Mouse (Mus musculus) retina, adult 2 months (tissue): ENCODE measurements around the gene Ctc1.
"Not testable (repeated sequence)": the region's sequence is repeated elsewhere in the genome, so short reads cannot be mapped to it uniquely, and the experiment has no call there.

Experiments
- DNase-seq: peaks from one replicate; pipeline ENCODE4 v3.0.0-alpha.2; 2012; ENCODE audit warnings: low read depth, low spot score

Ctc1 gene

DNA sequence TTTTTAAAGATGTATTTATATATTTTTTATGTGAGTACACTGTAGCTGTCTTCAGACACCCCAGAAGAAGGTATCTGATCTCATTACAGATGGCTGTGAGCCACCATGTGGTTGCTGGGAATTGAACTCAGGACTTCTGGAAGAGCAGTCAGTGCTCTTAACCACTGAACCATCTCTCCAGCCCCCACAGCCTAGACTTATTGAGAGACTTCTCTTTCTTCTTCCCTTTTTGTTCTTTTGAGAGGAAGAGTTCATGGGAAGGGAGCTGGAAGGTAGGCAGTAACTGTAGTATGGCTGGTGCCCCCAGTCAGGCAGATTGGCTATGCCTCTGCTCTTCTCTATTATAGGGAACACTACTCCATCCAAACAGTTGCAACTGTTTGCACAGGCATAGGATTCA is 9.1 kb upstream of the Ctc1 start:
- DNase-seq = not testable (repeated sequence)

DNA sequence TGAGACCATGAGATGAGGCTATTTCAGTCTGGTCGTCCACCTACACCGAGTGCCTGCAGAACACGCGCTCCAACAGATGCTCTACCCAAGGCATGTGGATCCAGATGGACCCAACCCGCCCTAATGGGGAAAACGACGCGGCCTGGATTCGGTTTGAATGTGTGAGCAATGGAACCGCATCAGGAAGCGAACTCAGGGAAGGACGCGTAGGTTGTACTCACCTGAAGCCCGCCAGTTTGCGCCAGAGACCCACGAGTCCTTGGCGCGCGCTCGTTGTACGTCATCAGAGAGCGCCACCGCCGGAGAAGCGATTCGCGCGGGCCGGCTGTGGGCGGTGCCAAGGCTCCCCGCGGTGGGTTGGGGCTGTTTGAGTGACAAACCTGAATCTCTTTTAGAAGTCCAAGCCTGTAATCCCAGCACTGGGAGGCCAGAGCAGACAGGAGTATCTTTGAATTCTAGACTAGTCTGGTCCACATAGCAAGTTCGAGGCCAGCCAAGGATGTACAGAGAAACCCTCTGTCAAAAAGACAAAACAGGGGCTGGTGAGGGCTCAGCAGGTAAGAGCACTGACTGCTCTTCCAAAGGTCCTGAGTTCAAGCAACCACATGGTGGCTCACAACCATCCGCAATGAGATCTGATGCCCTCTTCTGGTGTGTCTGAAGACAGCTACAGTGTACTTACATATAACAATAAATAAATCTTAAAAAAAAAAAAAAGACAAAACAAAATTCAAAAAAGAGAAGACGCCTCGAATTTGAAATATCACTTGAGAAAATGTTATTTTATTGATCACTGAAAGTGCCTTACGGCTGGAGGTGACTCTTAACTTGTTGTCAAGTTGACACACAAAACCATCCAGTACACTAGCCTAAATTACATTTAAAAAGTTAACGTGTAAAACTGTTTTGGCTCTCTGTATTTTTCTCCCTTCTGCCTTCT is 7.3 kb upstream of the Ctc1 start, which contains the start of gene Pfas:
TSS of gene Pfas (minus strand) at position 279 of the 940 bp plus-strand sequence.
- DNase-seq = peak; percentile 86

DNA sequence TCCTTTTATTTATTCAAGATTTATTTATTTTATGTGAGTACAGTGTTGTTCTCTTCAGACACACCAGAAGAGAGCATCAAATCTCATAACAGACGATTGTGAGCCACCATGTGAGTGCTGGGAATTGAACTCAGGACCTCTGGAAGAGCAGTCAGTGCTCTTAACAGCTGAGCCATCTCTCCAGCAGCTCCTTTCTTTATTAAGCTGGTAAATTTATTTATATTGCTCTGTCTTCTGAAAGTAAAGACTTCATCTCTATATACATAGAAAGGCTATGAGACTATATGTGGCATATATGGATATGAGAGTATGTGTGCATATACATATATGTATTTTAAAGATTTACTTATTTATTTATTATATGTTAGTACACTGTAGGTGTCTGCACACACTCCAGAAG is 6.2 kb upstream of the Ctc1 start:
- DNase-seq = no peak

DNA sequence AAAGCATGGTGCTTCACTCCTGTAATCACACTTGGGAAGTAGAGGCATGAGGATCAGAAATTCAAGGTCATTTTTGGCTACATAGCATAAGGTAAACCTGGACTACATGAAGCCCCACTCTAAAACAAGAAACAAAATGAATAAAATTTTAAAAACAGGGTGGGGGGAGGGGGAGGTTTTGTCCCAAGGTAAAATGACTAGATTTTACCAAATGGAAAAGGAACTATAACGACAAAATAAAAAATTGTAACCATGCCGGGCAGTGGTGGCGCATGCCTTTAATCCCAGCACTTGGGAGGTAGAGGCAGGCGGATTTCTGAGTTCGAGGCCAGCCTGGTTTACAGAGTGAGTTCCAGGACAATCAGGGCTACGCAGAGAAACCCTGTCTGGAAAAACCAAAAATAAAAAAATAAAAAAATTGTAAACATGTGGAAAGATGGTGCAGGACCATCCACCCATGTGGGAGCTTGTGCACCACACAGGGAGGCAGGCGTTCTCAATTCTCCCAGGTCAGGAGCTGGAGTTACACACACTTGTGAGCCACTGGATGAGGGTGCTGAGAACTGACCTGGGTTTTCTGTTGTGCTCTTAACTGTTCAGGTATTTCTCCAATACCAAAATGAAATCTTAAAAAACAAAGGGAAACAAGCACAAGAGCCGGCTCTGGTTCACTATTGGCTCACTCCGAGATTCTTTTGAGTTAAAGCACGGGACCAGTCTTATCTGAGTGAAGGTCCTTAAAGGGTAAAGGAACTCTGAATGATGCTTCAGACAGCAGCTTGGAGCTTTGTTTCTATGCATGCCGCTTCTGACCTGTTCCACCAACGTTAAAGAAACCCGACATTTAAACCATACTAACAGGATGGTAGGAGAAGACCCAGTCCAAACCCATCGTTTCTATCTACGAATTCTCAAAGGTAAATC is 5.0 kb upstream of the Ctc1 start:
- no peak for DNase-seq

DNA sequence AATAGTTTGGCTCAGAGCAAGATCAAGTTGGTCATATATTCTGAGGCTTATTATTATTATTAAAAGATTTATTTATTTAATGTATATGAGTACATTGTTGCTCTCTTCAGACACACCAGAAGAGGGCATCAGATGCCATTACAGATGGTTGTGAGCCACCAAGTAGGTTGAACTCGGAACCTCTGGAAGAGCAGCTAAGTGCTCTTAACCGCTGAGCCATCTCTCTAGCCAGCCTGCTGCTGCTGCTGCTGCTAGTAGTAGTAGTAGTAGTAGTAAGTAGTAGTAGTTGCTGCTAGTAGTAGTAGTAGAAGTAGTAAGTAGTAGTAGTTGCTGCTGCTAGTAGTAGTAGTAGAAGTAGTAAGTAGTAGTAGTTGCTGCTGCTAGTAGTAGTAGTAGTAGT is 4.3 kb upstream of the Ctc1 start:
- not testable (repeated sequence) for DNase-seq

DNA sequence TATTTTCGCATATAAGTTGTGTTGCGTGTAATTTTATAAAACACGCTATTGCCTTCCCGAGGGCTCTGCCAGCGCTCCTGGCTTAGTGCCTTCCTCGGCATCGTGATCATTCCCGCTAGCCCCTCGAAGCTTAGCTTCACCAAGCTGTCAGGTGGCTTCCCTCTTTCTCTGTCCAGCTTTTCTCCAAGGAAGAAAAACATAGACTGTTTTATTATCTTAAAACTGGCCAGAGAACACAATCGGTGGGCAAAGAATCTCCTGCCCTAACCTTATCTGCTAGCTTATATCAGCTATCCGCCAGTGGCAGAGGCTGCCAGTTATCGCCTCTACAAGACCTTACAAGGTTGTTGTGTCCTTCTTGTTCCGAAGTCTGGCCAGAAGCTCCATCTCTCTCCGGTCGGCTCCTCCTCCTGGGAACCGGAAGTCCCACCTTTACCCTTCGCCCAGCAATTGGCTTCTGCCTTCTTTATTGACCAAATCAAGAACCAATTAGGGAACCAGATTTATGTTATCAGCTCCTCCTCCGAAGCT is 3.6 kb upstream of the Ctc1 start:
- DNase-seq = peak; percentile 78

DNA sequence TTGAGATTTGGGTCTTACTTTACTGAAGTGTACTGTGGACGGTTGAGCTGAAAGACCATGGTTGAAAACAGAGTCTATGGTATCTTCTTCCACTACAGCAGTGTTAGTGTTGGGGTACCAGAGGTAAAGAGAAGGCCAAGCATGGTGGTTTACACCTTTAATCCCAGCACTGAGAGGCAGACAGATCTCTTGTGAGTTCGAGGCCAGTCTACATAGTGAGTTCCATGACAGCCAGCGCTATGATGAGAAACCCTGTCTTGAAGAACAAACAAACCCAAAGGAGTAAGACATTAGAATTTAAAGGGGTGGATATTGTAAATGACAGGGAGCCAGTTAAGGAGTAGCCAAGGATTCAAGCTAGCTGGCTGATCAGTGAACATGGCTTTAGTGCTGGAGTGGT is 1.0 kb downstream of the Ctc1 start:
- DNase-seq = no peak

DNA sequence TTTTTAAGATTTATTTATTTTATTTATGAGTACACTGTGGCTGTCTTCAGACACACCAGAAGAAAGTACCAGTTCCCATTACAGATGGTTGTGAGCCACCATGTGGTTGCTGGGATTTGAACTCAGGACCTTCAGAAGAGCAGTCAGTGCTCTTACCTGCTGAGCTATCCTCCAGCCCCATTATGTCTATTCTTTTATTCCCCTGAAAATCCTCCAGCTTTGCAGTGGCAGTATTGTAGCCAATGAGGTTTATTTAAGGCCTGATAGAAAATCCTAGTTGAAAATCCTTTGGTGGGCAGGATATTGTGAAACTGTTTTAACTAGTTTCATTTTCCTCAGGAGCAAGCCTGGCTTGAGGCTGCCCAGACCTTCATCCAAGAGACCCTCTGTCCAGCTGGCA is 5.0 kb downstream of the Ctc1 start:
- DNase-seq = no peak

DNA sequence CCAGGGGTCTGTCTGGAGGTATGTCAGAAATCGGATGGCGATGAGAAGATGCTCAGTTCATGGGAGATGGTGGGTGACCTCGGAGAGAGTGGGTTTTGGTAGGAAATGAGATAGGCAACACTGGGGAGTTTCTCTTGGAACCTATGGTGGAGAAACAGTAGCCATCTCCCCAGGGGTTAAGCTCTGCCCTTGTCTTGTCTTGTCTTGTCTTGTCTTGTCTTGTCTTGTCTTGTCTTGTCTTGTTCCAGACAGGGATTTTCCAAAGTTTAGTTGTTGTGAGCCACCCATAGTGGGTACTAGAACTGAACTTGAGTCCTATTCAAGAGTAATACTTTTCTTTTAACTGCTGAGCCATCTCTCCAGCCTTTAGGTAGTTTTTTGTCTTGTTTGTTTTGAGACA is 10.9 kb downstream of the Ctc1 start:
- no peak for DNase-seq

DNA sequence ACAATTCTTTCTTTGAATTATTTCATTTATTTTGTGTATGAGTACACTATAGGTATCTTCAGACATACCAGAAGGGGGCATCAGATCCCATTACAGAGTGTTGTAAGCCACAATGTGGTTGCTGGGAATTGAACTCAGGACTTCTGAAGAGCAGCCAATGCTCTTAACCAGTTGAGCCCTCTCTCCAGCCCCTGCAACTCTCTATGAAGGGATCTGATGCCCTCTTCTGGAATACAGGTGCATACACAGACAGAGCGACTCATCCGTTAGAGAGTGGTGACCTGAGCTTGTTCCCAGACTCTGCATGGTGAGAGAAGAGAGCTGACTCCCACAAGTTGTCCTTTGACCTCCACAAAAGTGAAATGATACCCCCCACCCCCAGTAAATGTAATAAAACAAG is 13.1 kb downstream of the Ctc1 start:
- no peak for DNase-seq

DNA sequence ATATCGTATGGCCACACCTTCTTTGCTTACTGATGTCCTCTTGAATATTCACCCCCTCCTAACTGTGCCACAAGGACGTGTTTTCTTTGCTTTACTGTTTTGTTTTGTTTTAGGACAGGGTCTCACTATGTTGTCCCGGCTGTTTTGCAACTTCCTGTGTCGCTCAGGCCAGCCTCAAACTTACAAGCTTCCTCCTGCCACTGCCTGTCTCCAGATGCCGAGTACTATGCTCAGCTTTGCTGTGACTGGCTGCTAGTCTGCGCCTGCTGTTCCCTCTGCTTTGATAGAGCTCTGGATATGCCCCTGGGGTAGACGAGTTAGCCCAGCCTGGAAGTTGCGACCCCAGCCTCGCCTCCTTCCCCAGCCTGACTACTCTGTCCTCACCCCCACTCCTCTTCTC is 17.8 kb downstream of the Ctc1 start:
- DNase-seq = no peak

DNA sequence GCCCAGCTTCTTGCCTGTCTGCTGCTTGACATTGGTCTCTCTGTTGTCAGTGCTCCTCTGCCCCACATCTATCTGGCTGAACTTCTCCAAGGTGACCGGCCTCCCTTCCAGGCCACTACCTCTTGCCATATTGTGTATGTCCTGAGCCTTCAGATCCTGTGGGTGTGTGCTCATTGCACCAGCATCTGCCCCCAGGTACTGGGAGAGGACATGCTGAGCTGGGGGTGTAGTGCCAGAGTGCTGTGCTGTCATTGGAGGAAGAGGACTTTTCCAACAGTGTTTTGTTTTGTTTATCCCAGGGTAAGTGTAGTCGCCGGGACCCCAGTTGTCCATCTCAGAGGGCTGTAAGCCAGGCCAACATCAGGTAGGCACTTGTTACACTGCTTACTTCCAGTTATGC is 18.9 kb downstream of the Ctc1 start:
- no peak for DNase-seq

DNA sequence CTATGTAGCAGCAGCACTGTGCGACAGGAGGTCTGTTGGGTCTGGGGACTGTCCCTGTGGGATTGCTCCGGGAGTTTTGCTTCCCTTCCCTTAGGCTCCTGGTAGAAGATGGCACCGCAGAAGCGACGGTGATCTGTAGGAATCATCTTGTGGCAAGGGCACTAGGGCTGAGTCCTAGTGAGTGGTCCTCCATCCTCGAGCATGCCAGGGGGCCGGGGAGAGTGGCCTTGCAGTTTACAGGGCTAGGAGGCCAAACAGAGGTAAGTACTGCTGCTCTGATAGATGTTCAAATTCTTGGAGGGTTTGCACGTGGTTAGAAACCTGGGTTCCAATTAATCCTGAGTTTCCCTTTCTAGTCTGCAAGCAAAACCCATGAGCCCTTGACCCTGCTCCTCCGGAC is 19.7 kb downstream of the Ctc1 start:
- no peak for DNase-seq

DNA sequence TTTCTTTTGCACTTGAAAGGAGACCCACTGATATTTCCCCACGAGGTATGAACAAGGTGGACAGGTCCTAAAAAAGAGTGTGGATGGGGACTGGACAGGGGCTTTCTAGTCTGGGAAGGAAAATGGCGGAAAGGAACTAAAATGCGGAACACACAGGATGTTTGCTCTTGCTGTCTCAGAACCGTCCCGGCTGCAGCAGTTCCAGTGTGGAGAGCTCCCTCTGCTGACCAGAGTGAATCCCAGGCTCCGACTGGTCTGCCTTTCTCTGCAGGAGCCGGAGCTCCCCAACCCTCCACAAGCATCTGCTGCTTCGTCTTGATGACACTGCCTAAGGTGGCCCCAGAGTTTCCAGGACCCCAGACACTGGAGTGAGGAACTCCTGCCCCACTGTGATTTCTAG is 20.1 kb downstream of the Ctc1 start:
- peak; percentile 66 for DNase-seq

DNA sequence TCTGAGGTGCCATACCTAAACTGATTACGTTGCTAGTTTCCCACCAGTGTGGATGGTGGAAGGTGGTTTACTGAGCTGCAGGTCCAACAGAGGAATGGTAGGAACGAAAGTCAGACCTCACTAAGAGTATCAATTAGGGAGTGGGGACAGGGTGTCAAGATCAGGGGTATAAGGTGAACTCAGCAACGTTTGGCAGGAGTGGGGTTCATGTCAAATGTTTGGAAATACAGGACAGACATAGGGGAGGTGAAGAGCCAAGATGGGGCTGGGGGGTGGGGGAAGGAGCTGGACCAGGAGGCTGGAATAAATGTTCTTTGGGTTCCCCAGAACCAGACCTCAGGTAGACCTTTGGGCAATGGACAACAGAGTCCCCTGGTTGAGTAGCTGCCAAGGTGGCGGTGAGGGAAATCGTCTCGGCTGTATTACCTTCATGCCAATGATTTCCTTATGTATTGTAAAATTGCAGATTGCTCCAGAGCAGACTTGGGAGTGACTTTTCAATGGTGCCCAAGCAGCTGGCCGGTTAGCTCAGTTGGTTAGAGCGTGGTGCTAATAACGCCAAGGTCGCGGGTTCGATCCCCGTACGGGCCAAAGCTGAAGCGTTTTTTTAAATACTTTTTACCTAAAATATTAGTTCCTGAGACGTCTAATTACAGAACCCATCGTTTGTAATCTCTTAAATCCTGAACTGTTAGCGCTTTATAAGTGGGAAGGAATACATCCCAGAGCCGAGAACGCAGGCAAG is 20.9 kb downstream of the Ctc1 start:
- peak; percentile 65 for DNase-seq

DNA sequence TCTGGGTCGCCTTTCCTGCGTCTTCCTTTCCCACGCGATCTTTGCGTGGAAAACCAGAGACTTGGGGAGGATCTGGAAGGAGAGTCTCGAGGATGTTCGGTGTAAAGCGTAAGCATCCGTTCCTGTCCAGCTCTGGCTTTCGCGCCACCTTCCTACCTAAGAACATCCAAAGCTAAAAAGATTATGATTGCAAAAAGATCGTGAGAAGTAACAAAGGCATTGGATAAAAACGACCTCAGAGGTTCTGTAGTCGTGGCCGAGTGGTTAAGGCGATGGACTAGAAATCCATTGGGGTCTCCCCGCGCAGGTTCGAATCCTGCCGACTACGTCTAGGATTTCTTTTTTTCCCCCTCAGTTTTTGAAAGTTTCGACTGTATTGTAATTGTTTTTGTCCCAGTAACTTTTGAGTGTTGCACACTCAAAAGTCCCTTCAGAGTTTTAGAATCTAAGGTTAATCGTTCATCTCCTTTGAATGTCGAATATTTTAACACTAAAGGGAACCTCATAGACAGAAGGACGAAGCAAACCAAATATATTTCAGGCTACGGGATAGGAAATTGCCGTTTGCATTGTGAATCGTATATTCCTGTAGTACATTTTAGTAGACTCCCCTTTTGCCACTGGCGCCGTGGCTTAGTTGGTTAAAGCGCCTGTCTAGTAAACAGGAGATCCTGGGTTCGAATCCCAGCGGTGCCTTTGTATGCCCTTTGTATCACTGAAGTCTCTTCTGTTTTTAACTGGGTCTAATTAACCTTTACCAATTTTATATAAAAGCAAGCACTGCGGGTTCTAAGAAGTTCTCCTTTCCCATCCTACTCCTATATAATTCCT is 21.7 kb downstream of the Ctc1 start:
- DNase-seq = peak; percentile 75

DNA sequence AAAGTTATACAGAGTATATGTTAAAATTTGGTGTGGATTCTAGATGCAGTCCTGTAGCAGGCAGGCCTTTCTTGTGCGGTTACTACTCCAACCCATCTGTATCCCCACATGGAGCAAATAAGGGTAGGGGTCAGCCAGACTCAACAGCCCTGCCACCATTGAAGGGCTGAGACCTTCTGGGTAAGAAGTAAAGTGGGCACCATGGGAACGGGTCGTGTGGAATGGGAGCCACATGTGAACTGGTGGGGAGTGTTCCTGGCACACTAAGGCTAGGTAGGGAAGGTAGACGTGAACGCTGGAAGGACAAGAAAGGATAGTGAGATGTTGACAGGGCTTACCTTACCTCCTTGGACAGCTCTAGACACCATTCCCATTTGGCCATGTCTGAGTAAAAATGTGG is 22.5 kb downstream of the Ctc1 start:
- DNase-seq = no peak

DNA sequence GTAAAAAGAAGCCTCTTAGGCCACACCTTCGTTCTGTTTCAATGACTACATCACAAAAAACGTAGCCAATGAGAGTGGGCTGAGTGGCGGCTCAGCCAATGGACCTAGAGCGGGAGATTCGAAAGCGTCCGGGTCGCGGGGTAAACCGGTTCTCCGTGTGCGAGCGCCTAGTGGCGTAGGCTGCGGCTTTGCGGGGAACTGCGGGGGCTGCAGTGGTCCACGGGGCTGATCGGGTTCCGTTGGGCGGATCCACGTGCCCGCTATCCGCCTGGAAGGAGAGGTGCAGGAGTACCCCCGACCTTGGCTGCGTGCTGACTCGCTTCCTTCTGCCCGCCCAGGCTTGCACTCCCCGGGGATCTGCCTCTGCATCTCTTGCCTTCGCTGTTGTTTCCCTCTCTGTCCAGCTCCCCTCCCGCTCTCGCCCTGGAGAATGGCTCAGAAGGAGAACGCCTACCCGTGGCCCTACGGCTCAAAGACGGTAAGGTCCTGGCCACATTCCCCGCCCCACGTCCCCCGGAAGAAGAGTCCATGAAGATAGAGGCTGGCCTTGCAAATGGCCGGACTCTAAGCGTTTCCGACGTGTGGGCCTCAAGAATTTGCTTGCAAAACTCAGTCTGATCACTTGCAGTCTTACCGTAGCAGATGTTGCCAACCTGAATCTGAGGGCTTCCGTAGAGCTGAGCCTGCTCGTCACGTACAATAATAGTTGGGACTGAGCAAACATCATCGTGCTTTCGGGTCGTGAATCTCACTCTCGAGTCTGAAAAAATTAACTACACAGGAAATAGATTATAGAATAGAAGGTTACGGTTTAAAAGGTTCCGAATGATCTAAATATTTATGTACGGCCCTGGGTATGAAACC is 30.1 kb downstream of the Ctc1 start, which contains the start of gene Aurkb:
TSS of gene Aurkb (plus strand) at position 117 of the 864 bp plus-strand sequence.
- DNase-seq = no peak

DNA sequence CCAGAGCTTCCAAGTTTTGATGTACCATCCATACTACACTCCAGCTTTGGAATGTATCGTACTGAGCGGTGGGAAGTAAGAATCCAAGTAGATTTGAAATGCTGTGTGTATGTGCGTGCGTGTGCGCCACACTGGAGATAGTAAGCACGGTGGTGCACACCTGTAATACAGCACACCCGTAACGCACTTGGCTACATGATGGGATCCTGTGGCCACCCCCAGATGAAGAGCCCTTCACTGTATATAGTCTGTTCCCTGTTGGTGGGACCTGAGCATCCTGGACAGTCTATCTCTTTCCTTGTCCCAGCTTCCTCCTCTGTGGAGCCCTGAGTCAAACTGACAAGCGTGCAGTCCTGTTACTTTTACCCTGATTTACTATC is 30.7 kb downstream of the Ctc1 start:
- DNase-seq = no peak

DNA sequence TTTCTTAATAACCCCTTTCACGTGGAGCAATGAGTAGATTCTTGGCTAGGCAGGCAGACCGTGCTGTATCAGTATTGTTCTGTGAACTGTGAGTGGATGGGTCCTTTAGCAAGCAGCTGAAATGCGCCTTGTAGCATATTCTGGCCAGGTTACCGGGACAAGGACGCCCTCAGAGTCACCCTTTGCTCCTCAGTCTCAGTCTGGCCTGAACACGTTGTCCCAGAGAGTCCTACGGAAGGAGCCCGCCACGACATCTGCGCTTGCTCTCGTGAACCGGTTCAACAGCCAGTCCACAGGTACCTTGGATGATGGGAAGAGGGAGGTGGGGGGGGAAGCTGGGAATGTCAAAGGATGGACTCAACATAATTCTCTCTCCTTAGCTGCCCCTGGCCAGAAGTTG is 31.9 kb downstream of the Ctc1 start:
- no peak for DNase-seq
